Mouse (Mus musculus) MEL (cell line): ENCODE data around the gene Iqca. TPM values are rescaled to one million over a fixed set of nuclear protein-coding genes. Genes with fewer than 3 reads are reported as not detected.

Experiments used
- DNase-seq: peaks from one replicate; pipeline ENCODE4 v3.0.0; 2011; ENCODE audit warnings: low read depth, low spot score
- H3K27ac ChIP-seq: 2 replicates; pipeline ENCODE4 v1.5.1; 2012; ENCODE audit warnings: low read depth, mild to moderate bottlenecking, control low read depth, low read length, moderate library complexity; ENCODE audit not compliant: control insufficient read depth
- H3K27me3 ChIP-seq, 2 experiments: fragments of 150-350 bp in 1 of 2; sonication (generic) in 1 of 2; 2 replicates each; pipeline ENCODE4 v1.6.1; 2012; ENCODE audit warnings: low read length in 2 of 2, mild to moderate bottlenecking in 2 of 2, improper control_type of control experiment in 1 of 2, moderate library complexity in 1 of 2; ENCODE audit not compliant: insufficient read depth in 2 of 2, control insufficient read depth in 1 of 2
- H3K36me3 ChIP-seq, 2 experiments: 2 replicates each; pipeline ENCODE4 v1.6.1; 2012 to 2014; ENCODE audit warnings: low read length in 2 of 2, improper control_type of control experiment in 1 of 2, inconsistent platforms in 1 of 2, mild to moderate bottlenecking in 1 of 2; ENCODE audit not compliant: insufficient read depth in 2 of 2, control insufficient read depth in 1 of 2
- H3K4me1 ChIP-seq, 2 experiments: fragments of 150-350 bp in 1 of 2; sonication (generic) in 1 of 2; 2 replicates each; pipeline ENCODE4 v1.6.1; 2012; ENCODE audit warnings: low read length in 2 of 2, improper control_type of control experiment in 1 of 2, mild to moderate bottlenecking in 1 of 2; ENCODE audit not compliant: insufficient read depth in 2 of 2, control insufficient read depth in 1 of 2
- H3K4me3 ChIP-seq, 2 experiments: fragments of 150-350 bp in 1 of 2; sonication (generic) in 1 of 2; 2 replicates each; pipeline ENCODE4 v1.5.1; 2012; ENCODE audit warnings: low read depth in 2 of 2, low read length in 2 of 2, mild to moderate bottlenecking in 2 of 2, moderate library complexity in 2 of 2, control low read depth in 1 of 2, improper control_type of control experiment in 1 of 2; ENCODE audit not compliant: control insufficient read depth in 1 of 2, insufficient read depth in 1 of 2
- H3K79me2 ChIP-seq: 2 replicates; pipeline ENCODE4 v1.6.1; 2012; ENCODE audit warnings: mild to moderate bottlenecking, low read length, moderate library complexity; ENCODE audit not compliant: control insufficient read depth, poor library complexity, insufficient read depth
- H3K9ac ChIP-seq: 2 replicates; pipeline ENCODE4 v1.6.1; 2012; ENCODE audit warnings: low read depth, mild to moderate bottlenecking, control low read depth, low read length, moderate library complexity; ENCODE audit not compliant: control insufficient read depth, poor library complexity, severe bottlenecking
- H3K9me3 ChIP-seq: fragments of 150-350 bp; sonication (generic); replicated peaks from 2 replicates; pipeline ENCODE4 v1.6.1; 2012; ENCODE audit warnings: mild to moderate bottlenecking, low read length, improper control_type of control experiment, moderate library complexity; ENCODE audit not compliant: insufficient read depth
- BHLHE40 ChIP-seq: IDR thresholded peaks from 2 replicates; pipeline ENCODE4 v1.6.1; 2012; ENCODE audit warnings: low read depth, mild to moderate bottlenecking, inconsistent platforms, low read length, improper control_type of control experiment, borderline replicate concordance
- CHD1 ChIP-seq: IDR thresholded peaks from 2 replicates; pipeline ENCODE4 v1.6.1; 2012; ENCODE audit warnings: low read depth, mild to moderate bottlenecking, inconsistent platforms, low read length, improper control_type of control experiment
- E2F4 ChIP-seq: IDR thresholded peaks from 2 replicates; pipeline ENCODE4 v1.6.1; 2011; ENCODE audit warnings: low read depth, low read length, improper control_type of control experiment, borderline replicate concordance
- EP300 ChIP-seq, 2 experiments: IDR thresholded peaks; 2 replicates each; pipeline ENCODE4 v1.6.1; 2011; ENCODE audit warnings: improper control_type of control experiment in 2 of 2, low read length in 2 of 2, low read depth in 1 of 2, mild to moderate bottlenecking in 1 of 2
- ETS1 ChIP-seq: IDR thresholded peaks from 2 replicates; pipeline ENCODE4 v1.6.1; 2012; ENCODE audit warnings: low read depth, mild to moderate bottlenecking, inconsistent platforms, low read length, improper control_type of control experiment, moderate library complexity
- KAT2A ChIP-seq: conservative IDR thresholded peaks from 2 replicates; pipeline ENCODE4 v1.6.1; 2012; ENCODE audit warnings: low read depth, low read length, improper control_type of control experiment, inconsistent platforms
- MAFK ChIP-seq: IDR thresholded peaks from 2 replicates; pipeline ENCODE4 v1.6.1; 2011; ENCODE audit warnings: low read depth, mild to moderate bottlenecking, low read length, improper control_type of control experiment, borderline replicate concordance
- MAX ChIP-seq: IDR thresholded peaks from 2 replicates; pipeline ENCODE4 v1.6.1; 2011; ENCODE audit warnings: low read length, improper control_type of control experiment
- MAZ ChIP-seq: IDR thresholded peaks from 2 replicates; pipeline ENCODE4 v1.6.1; 2012; ENCODE audit warnings: low read depth, mild to moderate bottlenecking, inconsistent platforms, low read length, improper control_type of control experiment
- MEF2A ChIP-seq: IDR thresholded peaks from 2 replicates; pipeline ENCODE4 v1.6.1; 2014; ENCODE audit warnings: low read depth, mild to moderate bottlenecking, inconsistent platforms, low read length, improper control_type of control experiment; ENCODE audit not compliant: poor library complexity, insufficient replicate concordance, severe bottlenecking; ENCODE audit errors: extremely low read depth
- MYB ChIP-seq: IDR thresholded peaks from 2 replicates; pipeline ENCODE4 v1.6.1; 2011; ENCODE audit warnings: mild to moderate bottlenecking, low read depth, low read length, improper control_type of control experiment
- MYC ChIP-seq: IDR thresholded peaks from 2 replicates; pipeline ENCODE4 v1.6.1; 2011; ENCODE audit warnings: low read depth, mild to moderate bottlenecking, low read length, improper control_type of control experiment, moderate library complexity
- NELFE ChIP-seq: IDR thresholded peaks from 2 replicates; pipeline ENCODE4 v1.6.1; 2011; ENCODE audit warnings: low read depth, low read length, improper control_type of control experiment
- POLR2A ChIP-seq, 2 experiments: IDR thresholded peaks; 2 replicates each; pipeline ENCODE4 v1.6.1; 2011 to 2012; ENCODE audit warnings: low read length in 2 of 2, mild to moderate bottlenecking in 2 of 2, control low read depth in 1 of 2, improper control_type of control experiment in 1 of 2, low read depth in 1 of 2, moderate library complexity in 1 of 2; ENCODE audit not compliant: control insufficient read depth in 1 of 2, insufficient read depth in 1 of 2, poor library complexity in 1 of 2
- POLR2AphosphoS2 ChIP-seq: IDR thresholded peaks from 2 replicates; pipeline ENCODE4 v1.6.1; 2011; ENCODE audit warnings: low read length, improper control_type of control experiment
- POLR2AphosphoS5 ChIP-seq: IDR thresholded peaks from 2 replicates; pipeline ENCODE4 v1.6.1; 2012; ENCODE audit warnings: low read depth, borderline replicate concordance, mild to moderate bottlenecking, inconsistent platforms, low read length, moderate library complexity, mixed read lengths
- RAD21 ChIP-seq: IDR thresholded peaks from 2 replicates; pipeline ENCODE4 v1.6.1; 2011; ENCODE audit warnings: mild to moderate bottlenecking, low read depth, low read length, improper control_type of control experiment
- SIN3A ChIP-seq: IDR thresholded peaks from 2 replicates; pipeline ENCODE4 v1.6.1; 2012; ENCODE audit warnings: low read length, improper control_type of control experiment, inconsistent platforms
- SMC3 ChIP-seq: IDR thresholded peaks from 2 replicates; pipeline ENCODE4 v1.6.1; 2011; ENCODE audit warnings: low read depth, low read length, improper control_type of control experiment
- TBP ChIP-seq: IDR thresholded peaks from 2 replicates; pipeline ENCODE4 v1.8.0; 2011; ENCODE audit warnings: low read depth, low read length, improper control_type of control experiment
- TCF12 ChIP-seq: IDR thresholded peaks from 2 replicates; pipeline ENCODE4 v1.6.1; 2014; ENCODE audit warnings: low read depth, mild to moderate bottlenecking, inconsistent platforms, low read length, improper control_type of control experiment, moderate library complexity
- UBTF ChIP-seq: IDR thresholded peaks from 2 replicates; pipeline ENCODE4 v1.6.1; 2012; ENCODE audit warnings: low read depth, mild to moderate bottlenecking, inconsistent platforms, low read length, improper control_type of control experiment, moderate library complexity, borderline replicate concordance; ENCODE audit not compliant: insufficient read depth
- ZC3H11A ChIP-seq: IDR thresholded peaks from 2 replicates; pipeline ENCODE4 v1.6.1; 2012; ENCODE audit warnings: low read depth, mild to moderate bottlenecking, inconsistent platforms, low read length, improper control_type of control experiment
- polyA plus RNA-seq, 2 experiments: library from polyadenylated mRNA; stranded (reverse) in 1 of 2; unstranded in 1 of 2; fragments of >175 nt in 1 of 2; fragments of >200 nt in 1 of 2; gene quantifications; 2 replicates each; pipeline versions ENCODE4 v1.2.1 to v1.2.4; 2012; ENCODE audit warnings: low replicate concordance in 2 of 2, low read depth in 1 of 2; ENCODE audit not compliant: insufficient read length in 2 of 2, insufficient read depth in 1 of 2, missing spikeins in 1 of 2
- total RNA-seq: library from RNA; depleted of rRNA; stranded (reverse); fragments of 300-350 nt; gene quantifications from 2 replicates; pipeline ENCODE4 v1.2.3, GENCODE M21; 2012

Gene Iqca
- total and polyA plus RNA-seq, 3 experiments: 0.39 TPM; not detected in 2

GRCm38 (mm10) chr1:90131982-90132381, 21.2 kb downstream of the Iqca start (continued):
- TF ChIP-seq TCF12: no peak
- TF ChIP-seq TBP: no peak

GRCm38 (mm10) chr1:90124561-90124960, 28.6 kb downstream of the Iqca start:
- Histone ChIP-seq H3K4me1 (no peaks in the 10 kb centered on the region), H3K36me3 (no peaks in the 10 kb centered on the region), H3K79me2 (no peaks in the 10 kb centered on the region), H3K4me3 (no peak overlapping the region), H3K27ac (no peak overlapping the region), H3K9ac (no peak overlapping the region), H3K9me3 (no peaks in the 10 kb centered on the region), H3K27me3 (no peaks in the 10 kb centered on the region; a peak in 1 of 4 replicates)
- DNase-seq: no peak
- no peak for TF ChIP-seq MAX
- no peak for TF ChIP-seq MYC
- no peak for TF ChIP-seq POLR2A (IDR thresholded peaks at IDR 0.05; ENCODE audit: control insufficient read depth in 1 of 2, insufficient read depth in 1 of 2, low read depth in 1 of 2, low read length in 2 of 2, poor library complexity in 1 of 2)
- no peak for TF ChIP-seq MYB
- TF ChIP-seq EP300 (IDR thresholded peaks at IDR 0.05; ENCODE audit: low read depth in 1 of 2, low read length in 2 of 2): no peak
- TF ChIP-seq KAT2A: no peak
- no peak for TF ChIP-seq NELFE
- no peak for TF ChIP-seq POLR2AphosphoS2
- no peak for TF ChIP-seq SIN3A
- TF ChIP-seq ZC3H11A: no peak
- no peak for TF ChIP-seq MEF2A
- TF ChIP-seq UBTF: no peak
- no peak for TF ChIP-seq RAD21
- TF ChIP-seq MAFK: no peak
- no peak for TF ChIP-seq POLR2AphosphoS5
- no peak for TF ChIP-seq MAZ
- no peak for TF ChIP-seq CHD1

- no peaks in the 10 kb centered on the region for H3K4me1 ChIP-seq
Observed at GRCm38 (mm10) chr1:90120706-90121105, 32.5 kb downstream of the Iqca start.

More at GRCm38 (mm10) chr1:90120706-90121105, 32.5 kb downstream of the Iqca start:
- no peak overlapping the region for H3K9ac ChIP-seq
- no peaks in the 10 kb centered on the region for H3K36me3 ChIP-seq
- no peak for DNase-seq
- TF ChIP-seq TCF12 (no peak), BHLHE40 (no peak), ETS1 (no peak), RAD21 (no peak), E2F4 (no peak), POLR2AphosphoS5 (no peak), KAT2A (no peak), SMC3 (no peak)
- H3K79me2 ChIP-seq: no peaks in the 10 kb centered on the region
- no peak overlapping the region for H3K27ac ChIP-seq
- H3K27me3 ChIP-seq: no peaks in the 10 kb centered on the region; a peak in 1 of 4 replicates
- H3K9me3 ChIP-seq: no peaks in the 10 kb centered on the region
- H3K4me3 ChIP-seq: no peak overlapping the region
